Mouse (Mus musculus) mature B cell (primary cell): ENCODE measurements around the gene Eif3f.

Source experiments
- in situ Hi-C: fragments of 300-500 bp; cut with MboI; formaldehyde crosslinking; loops from 2 replicates; pipeline ENCODE4 v1.14.3; 2019

The Eif3f gene

GRCm38 (mm10) chr7:108966742-108967362 is 32.6 kb downstream of the Eif3f start:
- in situ Hi-C loops: no loop called here

GRCm38 (mm10) chr7:108968201-108968600 is 34.0 kb downstream of the Eif3f start:
- in situ Hi-C loops: no loop called here

GRCm38 (mm10) chr7:108972273-108972672 is 38.1 kb downstream of the Eif3f start:
- in situ Hi-C loops: no loop called here

DNA sequence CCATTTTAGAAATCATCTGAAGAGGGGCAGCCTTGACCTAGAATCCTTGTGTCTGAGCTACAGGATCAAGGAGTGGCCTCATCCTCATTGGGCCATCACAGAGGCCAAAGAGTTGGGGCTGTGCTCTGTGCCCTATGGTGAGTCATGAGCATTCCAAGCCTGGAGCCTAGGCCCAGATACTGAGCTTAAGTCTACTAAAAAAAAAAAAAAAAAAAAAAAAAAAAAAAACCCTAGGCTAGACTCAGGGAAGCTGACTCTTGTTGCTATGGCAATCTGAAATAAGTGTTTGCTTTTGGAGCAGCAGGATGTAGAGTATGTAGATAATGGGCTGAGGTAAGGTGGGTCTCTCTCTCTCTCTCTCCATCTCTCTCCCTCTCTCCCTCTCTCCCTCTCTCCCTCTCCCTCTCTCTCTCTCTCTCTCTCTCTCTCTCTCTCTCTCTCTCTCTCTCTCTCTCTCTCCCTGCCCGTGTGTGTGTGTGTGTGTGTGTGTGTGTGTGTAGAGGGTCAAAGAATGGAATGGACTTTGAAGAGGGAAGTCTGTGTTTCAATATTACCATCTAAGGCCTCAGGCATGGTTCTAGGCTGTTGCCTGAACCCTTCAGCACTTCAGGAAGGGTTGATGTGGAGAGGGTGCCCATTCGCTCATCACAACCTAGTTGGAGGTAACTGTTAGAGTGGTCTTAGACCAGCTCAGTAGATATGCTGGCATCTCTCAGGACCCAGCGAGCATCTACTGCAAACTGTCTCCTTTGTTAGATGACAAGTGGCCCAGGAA is 51.9 kb downstream of the Eif3f start:
- in situ Hi-C loops: no loop called here

DNA sequence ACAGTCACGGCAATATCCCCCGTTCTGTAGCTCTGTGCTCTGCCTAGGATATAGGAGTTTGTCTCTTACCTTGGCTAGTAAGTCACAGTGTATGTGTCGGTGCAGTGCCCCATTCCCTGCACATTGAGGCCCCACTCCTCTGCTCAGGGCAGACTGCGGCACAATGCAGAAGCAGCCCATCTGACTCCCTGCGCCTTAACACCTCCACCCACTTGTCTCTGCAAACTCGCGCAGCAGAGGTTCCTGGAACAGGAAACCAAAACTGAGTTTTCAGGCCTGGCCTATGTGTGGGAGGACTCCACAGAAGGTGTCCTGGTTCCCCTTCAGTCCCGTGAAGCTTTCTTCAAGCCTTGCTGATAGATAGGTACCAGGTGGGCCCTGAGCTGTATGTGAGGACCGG is 57.0 kb downstream of the Eif3f start:
- in situ Hi-C loops: no loop called here
